Mouse (Mus musculus) urinary bladder, postnatal 10 days (tissue): ENCODE data around the gene Sarnp.
A peak's percentile ranks its signal among the peaks of the same experiment; 100 is the strongest.

Source experiments
- DNase-seq: peaks from one replicate; pipeline ENCODE4 v3.0.0; 2022; ENCODE audit warnings: low spot score

Gene Sarnp

DNA sequence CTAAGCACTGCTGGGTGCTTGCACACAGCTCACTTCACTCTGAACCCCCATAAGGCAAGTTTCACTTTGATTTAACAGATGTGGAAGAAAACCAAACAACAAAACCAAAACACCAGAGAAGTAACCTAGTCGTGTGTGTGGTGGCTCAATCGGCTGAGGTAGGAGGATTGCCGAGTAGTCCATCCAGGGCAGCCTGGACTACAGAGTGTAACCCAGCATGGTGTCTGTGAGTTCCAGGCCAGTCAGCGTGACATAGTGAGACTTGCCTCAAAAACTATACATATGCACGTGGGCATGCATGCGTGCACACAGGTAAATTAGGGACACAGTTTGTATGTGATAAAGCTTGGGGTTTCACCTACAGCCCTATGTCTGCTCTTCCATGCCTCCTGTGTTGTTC lies 100.3 kb downstream of the Sarnp start:
- no peak for DNase-seq

DNA sequence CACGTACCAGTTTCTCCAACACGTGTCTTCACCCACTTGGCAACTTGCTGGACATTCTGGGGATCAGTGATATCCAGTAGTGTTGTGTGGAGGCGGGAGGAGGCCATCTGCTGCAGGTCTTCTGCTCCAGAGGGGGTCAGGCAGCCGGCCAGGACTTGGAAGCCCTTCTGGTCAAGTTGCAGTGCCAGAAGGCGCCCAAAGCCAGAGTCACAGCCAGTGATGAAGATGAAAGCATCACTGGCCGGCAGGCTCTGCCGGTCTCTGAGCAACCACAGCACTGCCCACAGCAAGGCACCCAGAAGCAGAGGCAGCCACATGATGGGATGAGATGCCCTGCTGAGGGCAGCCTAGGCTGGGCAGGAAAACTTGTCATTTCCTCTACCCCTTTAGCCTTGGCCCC lies 101.1 kb downstream of the Sarnp start:
- DNase-seq: no peak

DNA sequence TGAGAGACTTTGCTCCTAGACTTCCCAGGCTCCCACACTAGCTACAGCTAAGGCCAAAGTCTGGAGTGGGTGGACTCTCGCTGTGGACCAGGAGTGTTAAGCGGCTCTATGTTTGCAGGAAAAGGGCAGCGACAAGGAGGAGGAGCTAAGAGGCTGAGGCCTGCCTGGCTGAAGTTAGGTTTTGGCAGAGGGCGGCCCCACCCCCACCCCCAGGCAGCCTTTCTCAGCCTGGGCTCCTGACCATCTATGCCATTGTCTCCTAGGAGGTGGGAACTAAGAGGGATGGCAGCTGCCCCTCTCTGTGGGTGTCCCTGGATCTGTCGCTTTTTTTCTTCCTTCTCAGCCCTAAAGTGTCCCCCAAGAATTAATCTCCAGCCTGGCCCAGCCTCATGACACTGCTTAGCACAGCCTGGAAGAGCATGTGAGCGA lies 102.1 kb downstream of the Sarnp start:
- no peak for DNase-seq

DNA sequence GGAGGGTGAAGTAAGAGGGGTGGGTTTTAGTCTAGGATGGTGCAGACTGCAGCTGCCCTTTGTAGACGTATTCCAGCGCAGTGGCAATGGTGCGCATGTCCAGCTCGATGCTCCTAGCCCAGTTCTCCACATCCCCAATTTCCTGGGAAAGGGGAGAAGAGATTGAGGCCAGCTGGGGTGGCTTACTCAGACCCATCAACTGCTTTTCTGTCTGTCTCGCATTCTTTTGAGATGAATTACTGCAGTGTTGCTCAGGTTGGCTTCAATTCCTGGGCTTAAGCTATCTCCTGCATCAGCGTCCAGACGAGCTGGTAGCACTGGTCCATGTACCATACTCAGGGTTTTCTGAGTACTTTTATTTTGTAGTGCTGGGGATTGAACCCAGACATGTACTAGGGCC lies 102.8 kb downstream of the Sarnp start:
- no peak for DNase-seq

DNA sequence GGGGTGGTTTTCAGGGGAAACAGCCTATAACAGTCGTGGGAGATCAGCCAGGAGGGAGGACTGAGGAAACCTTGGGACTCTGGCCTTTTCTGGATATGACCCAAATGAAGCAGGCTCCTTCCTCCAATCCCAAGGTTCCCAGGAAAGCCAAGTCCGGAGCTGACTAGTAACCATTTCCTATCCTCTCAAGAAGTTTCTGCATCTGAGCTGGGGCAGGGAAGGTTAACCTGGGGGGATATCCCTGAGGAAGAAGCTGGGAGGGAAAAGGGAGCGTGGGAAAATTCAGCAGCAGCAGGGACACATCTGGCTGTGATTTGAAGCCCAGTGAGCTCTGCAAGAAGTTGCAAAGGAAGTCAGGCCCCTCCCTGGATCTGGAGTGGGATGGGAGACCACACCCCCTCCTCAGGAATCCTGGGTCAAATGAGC lies 103.6 kb downstream of the Sarnp start:
- no peak for DNase-seq

DNA sequence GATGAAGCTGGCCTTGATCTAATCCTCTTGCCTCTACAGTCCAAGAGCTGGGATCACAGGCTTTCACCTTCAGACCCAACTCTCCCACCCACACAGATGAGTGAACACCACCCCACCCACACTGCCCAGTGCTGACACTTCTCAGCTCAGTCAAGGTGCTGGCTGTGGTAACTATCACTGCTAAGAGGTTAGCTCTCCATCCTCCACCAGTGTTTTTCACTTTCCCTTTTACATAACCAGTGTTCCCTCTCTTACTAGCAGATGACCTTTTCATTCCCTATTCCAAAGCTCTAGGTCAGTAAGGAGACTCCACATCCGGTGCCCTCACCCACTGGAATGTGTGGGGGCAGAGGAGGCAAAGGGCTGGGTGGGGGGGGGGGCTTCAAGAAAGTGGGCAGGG lies 104.1 kb downstream of the Sarnp start:
- DNase-seq: no peak

DNA sequence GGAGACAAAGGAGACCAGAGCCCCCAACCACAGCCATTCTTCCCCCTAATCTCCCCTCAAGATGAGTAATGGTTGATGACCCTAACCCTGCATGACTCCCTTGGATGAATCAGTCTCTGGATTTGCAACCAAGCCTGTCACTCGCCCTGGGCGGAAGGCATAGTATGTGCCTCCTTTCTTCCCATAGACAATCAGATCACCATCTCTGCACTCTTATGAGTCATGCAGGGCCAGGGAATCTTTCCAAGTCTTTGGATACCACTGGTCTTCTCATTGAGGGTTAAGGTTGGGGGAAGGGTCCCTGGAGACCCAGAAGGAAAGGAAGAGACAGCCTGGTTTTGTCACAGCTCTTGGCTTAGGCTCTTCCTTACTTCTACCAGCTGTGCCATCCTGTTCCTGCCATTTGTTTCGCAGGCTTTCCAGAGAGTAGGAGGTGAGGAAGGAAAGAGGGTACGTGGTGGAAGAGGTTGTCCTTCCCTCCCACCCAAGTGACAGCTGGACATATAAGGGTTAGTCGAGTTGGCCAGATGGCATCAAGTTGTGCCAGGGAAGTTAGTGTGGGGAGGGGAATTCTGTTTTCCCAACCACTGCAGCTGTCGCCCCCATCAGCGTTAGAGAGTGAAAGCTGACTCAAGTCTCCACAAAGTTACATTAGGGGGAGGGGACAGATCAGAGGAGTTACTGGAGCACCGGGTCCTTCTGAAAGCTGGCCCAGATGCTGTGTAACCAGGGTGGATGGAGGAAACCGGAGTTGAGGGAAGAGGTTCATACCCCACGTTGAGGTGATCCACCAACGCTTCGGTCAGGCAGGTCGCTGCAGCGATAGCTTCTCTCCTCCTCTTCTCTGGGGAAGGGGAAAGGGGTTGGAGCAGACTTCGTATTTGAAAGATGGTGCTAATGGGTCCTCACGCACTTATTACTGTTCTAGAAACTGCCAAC lies 105.0 kb downstream of the Sarnp start:
- no peak for DNase-seq

DNA sequence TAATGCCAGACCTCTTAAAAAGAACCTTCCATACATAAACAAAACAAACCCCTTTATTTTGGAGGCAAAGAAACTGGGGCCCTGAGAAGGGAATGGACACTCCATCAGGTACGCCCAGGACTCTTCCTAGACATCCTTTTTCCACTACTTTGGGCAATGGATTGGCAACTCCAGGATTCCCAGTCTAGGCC lies 105.6 kb downstream of the Sarnp start, which contains the start of gene Rdh5:
Gene Rdh5, minus strand, starts transcription at position 67 of the 191 bp plus-strand sequence.
- DNase-seq: no peak

DNA sequence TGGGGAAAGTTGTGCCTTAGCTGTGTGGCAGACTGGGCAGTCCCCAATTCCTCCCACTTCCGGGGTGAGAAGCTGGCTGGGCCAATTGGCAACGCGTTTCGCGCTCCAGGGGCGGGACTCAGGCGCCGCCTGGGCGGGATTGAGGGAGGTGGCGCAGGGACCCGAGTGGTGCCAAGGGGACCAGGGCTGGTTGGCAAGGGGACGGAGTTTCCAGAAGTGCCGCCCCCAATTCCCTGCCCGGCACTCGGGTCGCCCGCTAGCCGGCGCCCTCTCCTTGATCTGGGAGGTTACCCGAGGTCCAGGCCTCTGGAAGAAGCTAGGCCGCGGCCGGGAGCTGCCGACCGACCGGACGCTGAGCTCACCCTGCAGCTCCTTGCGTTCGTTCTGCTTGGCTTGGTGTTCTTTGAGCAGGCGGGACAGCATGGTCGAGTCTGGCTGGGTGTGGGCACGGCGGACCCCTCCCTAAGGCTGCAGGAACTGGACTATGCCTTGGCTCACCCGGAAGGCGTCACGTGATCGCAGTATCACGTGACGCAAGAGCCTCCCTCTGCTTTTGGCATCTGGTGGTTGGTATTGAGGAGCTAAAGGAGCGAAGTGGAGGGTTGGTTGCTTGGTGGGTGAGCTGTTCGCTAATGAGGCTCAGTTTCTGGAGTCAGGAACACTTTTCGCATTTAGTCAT lies 106.0 kb downstream of the Sarnp start:
- DNase-seq: peak; percentile 85

DNA sequence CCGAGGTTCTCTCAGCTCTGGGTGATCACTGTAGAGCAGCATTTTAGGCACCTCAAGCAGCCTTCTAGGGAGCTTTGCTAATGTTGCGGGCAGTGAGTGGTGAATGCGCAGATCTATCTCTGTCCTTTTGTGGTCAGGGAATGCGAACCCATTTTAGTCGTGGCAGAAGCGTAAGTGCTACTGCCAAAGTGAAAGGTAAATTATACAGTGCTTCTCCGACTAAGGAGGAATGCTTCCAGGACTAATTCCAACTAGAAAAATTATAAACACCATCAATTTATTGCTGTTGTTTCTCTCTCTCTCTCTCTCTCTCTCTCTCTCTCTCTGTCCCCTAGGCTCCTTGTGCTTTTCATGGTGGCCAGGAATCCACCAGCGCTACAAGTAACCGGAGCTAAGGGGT lies 106.8 kb downstream of the Sarnp start, which contains the start of gene Bloc1s1:
Gene Bloc1s1, minus strand, starts transcription at position 101 of the 400 bp plus-strand sequence.
- no peak for DNase-seq
